Mouse (Mus musculus): ENCODE data around the gene Radil.

DNA sequence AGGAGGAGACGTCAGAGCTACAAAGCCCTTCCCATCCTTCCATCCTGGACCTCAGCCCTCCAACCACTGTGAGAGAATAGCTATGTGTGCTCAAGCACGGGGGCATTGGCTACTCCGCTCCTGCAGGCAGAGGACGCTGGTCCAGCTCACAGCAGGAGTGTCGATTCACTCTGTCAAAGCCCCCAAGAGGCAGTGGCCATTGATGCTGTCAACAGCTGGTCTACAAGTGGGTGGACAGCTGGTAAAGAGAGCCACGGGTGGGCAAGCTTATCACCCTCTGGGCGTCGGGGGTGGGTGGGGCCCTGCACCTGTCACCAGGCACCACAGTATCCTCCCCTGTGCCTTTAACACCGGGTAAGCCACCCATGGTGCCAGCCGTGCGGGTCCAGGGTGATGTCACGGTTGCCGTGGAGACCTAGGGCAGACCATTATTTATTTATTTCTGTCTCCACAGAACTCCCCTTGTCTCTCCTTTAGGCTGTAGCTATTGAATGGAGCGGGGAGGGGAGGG lies 32.8 kb upstream of the Radil start:
- TF ChIP-seq POLR2A (IDR thresholded peaks at IDR 0.05; ENCODE audit: insufficient read depth, low read depth, low read length), result no peak
- no peak for TF ChIP-seq CTCF (IDR thresholded peaks at IDR 0.05; ENCODE audit: insufficient read depth, low read depth, low read length)

Measured in olfactory bulb, adult 2 months (tissue).